Mouse (Mus musculus) thymus, adult 2 months (tissue): Measurements from ENCODE around the gene Tle1.

Experiments used
- CTCF ChIP-seq: fragments of 200-500 bp; IDR thresholded peaks from 2 replicates; pipeline ENCODE4 v1.5.1; 2012; ENCODE audit warnings: mild to moderate bottlenecking, control low read depth, low read length, moderate library complexity, borderline replicate concordance; ENCODE audit not compliant: control insufficient read depth, poor library complexity, insufficient read depth; ENCODE audit errors: extremely low read depth
- POLR2A ChIP-seq: fragments of 200-500 bp; IDR thresholded peaks from 2 replicates; pipeline ENCODE4 v1.6.1; 2012; ENCODE audit warnings: mild to moderate bottlenecking, low read length, control low read depth, moderate library complexity; ENCODE audit not compliant: control insufficient read depth, poor library complexity, insufficient read depth; ENCODE audit errors: extremely low read depth

DNA sequence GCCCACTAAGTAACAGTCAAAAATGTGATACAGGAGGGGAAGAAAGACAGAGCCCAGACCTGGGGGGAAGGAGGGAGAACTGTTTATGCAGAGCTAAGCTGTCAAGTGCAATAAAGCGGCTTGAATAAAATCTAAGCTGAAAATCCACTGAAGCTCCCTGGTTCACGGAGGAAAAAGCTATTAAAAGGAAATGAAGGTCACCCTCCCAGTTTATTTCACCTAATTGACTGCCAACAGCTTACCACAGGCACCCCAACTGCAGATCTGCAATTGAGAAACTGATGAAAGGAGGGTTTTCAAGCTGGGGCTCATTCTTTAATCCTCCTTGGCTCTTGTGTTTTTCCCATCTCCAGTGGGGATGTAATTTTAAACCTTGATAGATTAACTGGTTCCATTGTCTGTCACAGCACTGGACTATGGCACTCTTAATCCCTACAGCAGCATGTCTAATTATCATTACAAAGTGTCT is 32.9 kb downstream of the Tle1 start:
- TF ChIP-seq POLR2A = no peak
- no peak for TF ChIP-seq CTCF
